Mouse (Mus musculus): Measurements from ENCODE around the gene Pitpna.

- TF ChIP-seq POLR2A (IDR thresholded peaks at IDR 0.05; ENCODE audit: insufficient read depth, low read depth, low read length) (no peak), CTCF (IDR thresholded peaks at IDR 0.05; ENCODE audit: insufficient read depth, low read depth, low read length) (no peak)
Measured at GRCm38 (mm10) chr11:75561410-75561791, 26.5 kb upstream of the Pitpna start.
